Mouse (Mus musculus) intestine, embryonic 14.5 days (tissue): ENCODE data around the gene Speer4d. TPM values are rescaled to one million over a fixed set of nuclear protein-coding genes. Genes with fewer than 3 reads are reported as not detected.
"Not testable (repeated sequence)": the region's sequence is repeated elsewhere in the genome, so short reads cannot be mapped to it uniquely, and the experiment has no call there.

Experiments used
- ATAC-seq: fragments of 200-750 bp; cut with Nextera tagmentation; replicated peaks from 2 replicates; pipeline ENCODE4 v1.8.0; 2017; ENCODE audit warnings: low read depth, moderate number of reproducible peaks, moderate TSS enrichment, moderate library complexity; ENCODE audit not compliant: low FRiP score, low TSS enrichment
- DNase-seq: peaks from one replicate; pipeline ENCODE4 v3.0.0-alpha.2; 2018; ENCODE audit warnings: low spot score
- H3K27ac ChIP-seq: fragments of 300-500 bp; sonication (generic); 2 replicates; pipeline ENCODE4 v1.5.1; 2014; ENCODE audit warnings: low read depth, mild to moderate bottlenecking, control low read depth
- H3K27me3 ChIP-seq: fragments of 300-500 bp; sonication (generic); replicated peaks from 2 replicates; pipeline ENCODE4 v1.6.1; 2014; ENCODE audit warnings: low read length, control low read depth; ENCODE audit not compliant: control insufficient read depth, insufficient read depth
- H3K36me3 ChIP-seq: fragments of 300-500 bp; sonication (generic); 2 replicates; pipeline ENCODE4 v1.6.1; 2014; ENCODE audit warnings: low read length, control low read depth; ENCODE audit not compliant: control insufficient read depth, insufficient read depth
- H3K4me1 ChIP-seq: fragments of 300-500 bp; sonication (generic); replicated peaks from 2 replicates; pipeline ENCODE4 v1.6.1; 2014; ENCODE audit warnings: low read length, control low read depth, mixed read lengths; ENCODE audit not compliant: control insufficient read depth, insufficient read depth
- H3K4me2 ChIP-seq: fragments of 300-500 bp; sonication (generic); 2 replicates; pipeline ENCODE4 v1.6.1; 2014; ENCODE audit warnings: low read length
- H3K4me3 ChIP-seq: fragments of 300-500 bp; sonication (generic); 2 replicates; pipeline ENCODE4 v1.5.1; 2014; ENCODE audit warnings: low read depth, low read length, control low read depth, mixed read lengths
- H3K9ac ChIP-seq: fragments of 300-500 bp; sonication (generic); 2 replicates; pipeline ENCODE4 v1.6.1; 2014; ENCODE audit warnings: mild to moderate bottlenecking, low read length
- H3K9me3 ChIP-seq: fragments of 300-500 bp; sonication (generic); 2 replicates; pipeline ENCODE4 v1.6.1; 2016; ENCODE audit warnings: low read length, control low read depth; ENCODE audit not compliant: control insufficient read depth
- WGBS: fragments of 180-500 bp; shearing (Covaris S2); extraction: QIAGEN DNeasy Blood & Tissue Kit; methylation state at CpG from one replicate; pipeline ENCODE4 v1.1.7; 2014; 5-methylcytosine and 5-hydroxymethylcytosine counted together
- polyA plus RNA-seq: library from polyadenylated mRNA; unstranded; fragments of >200 nt; fragmentation: Nextera tagmentation; extraction: Ambion mirVana; gene quantifications from 2 replicates; pipeline ENCODE4 v1.2.1, GENCODE M21; 2014

Gene Speer4d
- not detected in 2 replicates for polyA plus RNA-seq

- H3K4me1 ChIP-seq, H3K36me3 ChIP-seq, DNase-seq, H3K27ac ChIP-seq, H3K9me3 ChIP-seq, H3K4me2 ChIP-seq, ATAC-seq, H3K27me3 ChIP-seq, H3K4me3 ChIP-seq, H3K9ac ChIP-seq: not testable (repeated sequence)
- 68% methylated on average over 1 of the region's 1 CpGs for WGBS
Observed at GRCm38 (mm10) chr5:15618764-15619163, at the start of gene Speer4d. TSS of gene Speer4d (plus strand) at chr5:15619064.

- not testable (repeated sequence) for H3K9me3 ChIP-seq, H3K4me1 ChIP-seq, H3K9ac ChIP-seq, H3K4me3 ChIP-seq, H3K36me3 ChIP-seq, H3K27ac ChIP-seq, DNase-seq, ATAC-seq, H3K4me2 ChIP-seq, H3K27me3 ChIP-seq
Observed at GRCm38 (mm10) chr5:15573735-15574134, 45.1 kb upstream of the Speer4d start.

- H3K36me3 ChIP-seq, H3K27ac ChIP-seq, DNase-seq, H3K9me3 ChIP-seq, H3K4me1 ChIP-seq, ATAC-seq, H3K4me2 ChIP-seq, H3K9ac ChIP-seq, H3K27me3 ChIP-seq, H3K4me3 ChIP-seq: not testable (repeated sequence)
- no CpG with 5 or more reads among the region's 1 CpGs for WGBS
Observed at GRCm38 (mm10) chr5:15577033-15577432, 41.8 kb upstream of the Speer4d start, which contains the start of gene Gm21083. TSS of gene Gm21083 (plus strand) at chr5:15577333.

GRCm38 (mm10) chr5:15586351-15586750, 32.5 kb upstream of the Speer4d start:
- not testable (repeated sequence) for H3K4me3 ChIP-seq, H3K9me3 ChIP-seq, H3K9ac ChIP-seq, H3K36me3 ChIP-seq, H3K4me1 ChIP-seq, H3K27me3 ChIP-seq, H3K4me2 ChIP-seq, ATAC-seq, H3K27ac ChIP-seq
- peak; percentile 55 for DNase-seq

GRCm38 (mm10) chr5:15588291-15588690, 30.6 kb upstream of the Speer4d start:
- not testable (repeated sequence) for H3K4me3 ChIP-seq, ATAC-seq, DNase-seq, H3K9me3 ChIP-seq, H3K27ac ChIP-seq, H3K4me2 ChIP-seq, H3K4me1 ChIP-seq, H3K27me3 ChIP-seq, H3K36me3 ChIP-seq, H3K9ac ChIP-seq
- 32% methylated on average over 6 of the region's 6 CpGs for WGBS

GRCm38 (mm10) chr5:15590635-15591034, 28.2 kb upstream of the Speer4d start:
- not testable (repeated sequence) for H3K27me3 ChIP-seq, H3K4me1 ChIP-seq, H3K27ac ChIP-seq, DNase-seq, H3K9me3 ChIP-seq, H3K4me3 ChIP-seq, H3K9ac ChIP-seq, ATAC-seq, H3K36me3 ChIP-seq, H3K4me2 ChIP-seq
- WGBS: 61% methylated on average over 5 of the region's 5 CpGs

GRCm38 (mm10) chr5:15591577-15591976, 27.3 kb upstream of the Speer4d start:
- peak; percentile 72 for ATAC-seq

GRCm38 (mm10) chr5:15598831-15599230, 20.0 kb upstream of the Speer4d start:
- not testable (repeated sequence) for H3K4me2 ChIP-seq, H3K4me1 ChIP-seq, H3K9me3 ChIP-seq, H3K27me3 ChIP-seq, DNase-seq, H3K36me3 ChIP-seq, H3K27ac ChIP-seq, H3K9ac ChIP-seq, H3K4me3 ChIP-seq
- ATAC-seq: 0 out of 2 replicates have a peak, but pooled peaks have one; percentile 74

More at GRCm38 (mm10) chr5:15591577-15591976, 27.3 kb upstream of the Speer4d start:
- not testable (repeated sequence) for DNase-seq, H3K36me3 ChIP-seq, H3K4me1 ChIP-seq, H3K9me3 ChIP-seq, H3K4me2 ChIP-seq, H3K4me3 ChIP-seq, H3K27me3 ChIP-seq, H3K9ac ChIP-seq, H3K27ac ChIP-seq
- WGBS: 72% methylated on average over 2 of the region's 2 CpGs

- not testable (repeated sequence) for H3K9me3 ChIP-seq, H3K27me3 ChIP-seq, H3K4me1 ChIP-seq, ATAC-seq, H3K4me2 ChIP-seq, H3K27ac ChIP-seq, H3K36me3 ChIP-seq, H3K4me3 ChIP-seq, H3K9ac ChIP-seq, DNase-seq
- WGBS: 44% methylated on average over 4 of the region's 4 CpGs
Observed at GRCm38 (mm10) chr5:15600342-15600741, 18.5 kb upstream of the Speer4d start.
